Mouse (Mus musculus): ENCODE measurements around the gene Slc4a7.
"Not testable (repeated sequence)": the region's sequence is repeated elsewhere in the genome, so short reads cannot be mapped to it uniquely, and the experiment has no call there.

DNA sequence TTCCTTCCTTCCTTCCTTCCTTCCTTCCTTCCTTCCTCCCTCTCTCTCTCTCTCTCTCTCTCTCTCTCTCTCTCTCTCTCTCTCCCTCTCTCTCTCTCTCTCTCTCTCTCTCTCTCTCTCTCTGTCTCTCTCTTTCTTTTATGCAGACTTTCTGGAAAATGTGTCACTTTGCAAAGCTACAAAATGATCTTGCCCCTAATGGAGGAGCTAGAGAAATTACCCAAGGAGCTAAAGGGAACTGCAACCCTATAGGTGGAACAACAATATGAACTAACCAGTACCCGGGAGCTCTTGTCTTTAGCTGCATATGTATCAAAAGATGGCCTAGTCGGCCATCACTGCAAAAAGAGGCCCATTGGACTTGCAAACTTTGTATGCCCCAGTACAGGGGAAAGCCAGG, 101.0 kb downstream of the Slc4a7 start, which contains the start of gene Nek10:
- TF ChIP-seq CTCF (IDR thresholded peaks at IDR 0.05; ENCODE audit: control insufficient read depth, insufficient read depth, insufficient replicate concordance, low read depth, low read length); POLR2A (IDR thresholded peaks at IDR 0.05; ENCODE audit: control insufficient read depth, low read depth, low read length): not testable (repeated sequence)
